Mouse (Mus musculus): ENCODE measurements around the gene Dpm2. TPM values are rescaled to one million over a fixed set of nuclear protein-coding genes. Genes with fewer than 3 reads are reported as not detected.

Gene Dpm2
- polyA plus RNA-seq, 1 experiment = 153 TPM

GRCm38 (mm10) chr2:32555484-32555883, 15.2 kb upstream of the Dpm2 start:
- TF ChIP-seq POLR2A (IDR thresholded peaks at IDR 0.05; ENCODE audit: extremely low read depth, insufficient read depth, low read length) = no peak
- no peak for TF ChIP-seq CTCF (IDR thresholded peaks at IDR 0.05; ENCODE audit: extremely low read depth, insufficient read depth, low read length)
- Histone ChIP-seq H3K4me3 (ENCODE audit: insufficient read depth, low read length) (no peak overlapping the region), H3K4me1 (ENCODE audit: control insufficient read depth, insufficient read depth, low read length) (no peaks in the 10 kb centered on the region), H3K27ac (ENCODE audit: insufficient read depth, low read length) (no peak overlapping the region)

- Histone ChIP-seq H3K27ac (ENCODE audit: insufficient read depth, low read length) (no peak overlapping the region), H3K4me1 (ENCODE audit: control insufficient read depth, insufficient read depth, low read length) (no peaks in the 10 kb centered on the region), H3K4me3 (ENCODE audit: insufficient read depth, low read length) (no peak overlapping the region)
- TF ChIP-seq POLR2A (IDR thresholded peaks at IDR 0.05; ENCODE audit: extremely low read depth, insufficient read depth, low read length) (no peak), CTCF (IDR thresholded peaks at IDR 0.05; ENCODE audit: extremely low read depth, insufficient read depth, low read length) (no peak)
Observed at GRCm38 (mm10) chr2:32556019-32556418, 14.6 kb upstream of the Dpm2 start.

- H3K27ac ChIP-seq (ENCODE audit: insufficient read depth, low read length) = peak overlapping the region; percentile 80
- H3K4me1 ChIP-seq (ENCODE audit: control insufficient read depth, insufficient read depth, low read length) = no peaks in the 10 kb centered on the region
- no peak overlapping the region for H3K4me3 ChIP-seq (ENCODE audit: insufficient read depth, low read length)
- TF ChIP-seq POLR2A (IDR thresholded peaks at IDR 0.05; ENCODE audit: extremely low read depth, insufficient read depth, low read length) (peak; percentile 14; the same call in 1 of the 2 replicates), CTCF (IDR thresholded peaks at IDR 0.05; ENCODE audit: extremely low read depth, insufficient read depth, low read length) (no peak)
Observed at GRCm38 (mm10) chr2:32559570-32559969, 11.1 kb upstream of the Dpm2 start.

GRCm38 (mm10) chr2:32566536-32567063, 4.1 kb upstream of the Dpm2 start:
- TF ChIP-seq POLR2A (IDR thresholded peaks at IDR 0.05; ENCODE audit: extremely low read depth, insufficient read depth, low read length) = no peak
- TF ChIP-seq CTCF (IDR thresholded peaks at IDR 0.05; ENCODE audit: extremely low read depth, insufficient read depth, low read length) = peak; percentile 98
- Histone ChIP-seq H3K27ac (ENCODE audit: insufficient read depth, low read length) (no peak overlapping the region), H3K4me1 (ENCODE audit: control insufficient read depth, insufficient read depth, low read length) (no peaks in the 10 kb centered on the region), H3K4me3 (ENCODE audit: insufficient read depth, low read length) (no peak overlapping the region)

- H3K4me3 ChIP-seq (ENCODE audit: insufficient read depth, low read length) = no peak overlapping the region
- no peak overlapping the region for H3K27ac ChIP-seq (ENCODE audit: insufficient read depth, low read length)
- H3K4me1 ChIP-seq (ENCODE audit: control insufficient read depth, insufficient read depth, low read length) = no peaks in the 10 kb centered on the region
- TF ChIP-seq POLR2A (IDR thresholded peaks at IDR 0.05; ENCODE audit: extremely low read depth, insufficient read depth, low read length) = no peak
- TF ChIP-seq CTCF (IDR thresholded peaks at IDR 0.05; ENCODE audit: extremely low read depth, insufficient read depth, low read length) = no peak
Observed at GRCm38 (mm10) chr2:32568149-32568548, 2.5 kb upstream of the Dpm2 start.

- TF ChIP-seq POLR2A (IDR thresholded peaks at IDR 0.05; ENCODE audit: extremely low read depth, insufficient read depth, low read length) = no peak
- TF ChIP-seq CTCF (IDR thresholded peaks at IDR 0.05; ENCODE audit: extremely low read depth, insufficient read depth, low read length) = no peak
Observed at GRCm38 (mm10) chr2:32568941-32569340, 1.7 kb upstream of the Dpm2 start.

GRCm38 (mm10) chr2:32572196-32572595, 1.5 kb downstream of the Dpm2 start:
- Histone ChIP-seq H3K4me3 (ENCODE audit: insufficient read depth, low read length) (no peak overlapping the region; the same call in 1 of the 2 replicates), H3K4me1 (ENCODE audit: control insufficient read depth, insufficient read depth, low read length) (peaks cover 3% of the 10 kb centered on the region; the same call in 1 of the 2 replicates), H3K27ac (ENCODE audit: insufficient read depth, low read length) (no peak overlapping the region)
- 0 out of 2 replicates have a peak, but pooled peaks have one; percentile 5 for TF ChIP-seq POLR2A (IDR thresholded peaks at IDR 0.05; ENCODE audit: extremely low read depth, insufficient read depth, low read length)
- no peak for TF ChIP-seq CTCF (IDR thresholded peaks at IDR 0.05; ENCODE audit: extremely low read depth, insufficient read depth, low read length)

More at GRCm38 (mm10) chr2:32568941-32569340, 1.7 kb upstream of the Dpm2 start:
- Histone ChIP-seq H3K4me1 (ENCODE audit: control insufficient read depth, insufficient read depth, low read length) (no peaks in the 10 kb centered on the region), H3K4me3 (ENCODE audit: insufficient read depth, low read length) (no peak overlapping the region), H3K27ac (ENCODE audit: insufficient read depth, low read length) (no peak overlapping the region)

GRCm38 (mm10) chr2:32574497-32574896, 3.8 kb downstream of the Dpm2 start, which contains the start of gene Pip5kl1:
Gene Pip5kl1, plus strand, starts transcription at chr2:32574797.
- Histone ChIP-seq H3K27ac (ENCODE audit: insufficient read depth, low read length) (peak within 1 kb of the TSS; percentile 15; the same call in 1 of the 2 replicates), H3K4me1 (ENCODE audit: control insufficient read depth, insufficient read depth, low read length) (peaks cover 5% of the 10 kb centered on the region; the same call in 1 of the 2 replicates), H3K4me3 (ENCODE audit: insufficient read depth, low read length) (peak within 1 kb of the TSS; percentile 50)
- TF ChIP-seq CTCF (IDR thresholded peaks at IDR 0.05; ENCODE audit: extremely low read depth, insufficient read depth, low read length) (no peak), POLR2A (IDR thresholded peaks at IDR 0.05; ENCODE audit: extremely low read depth, insufficient read depth, low read length) (no peak)

GRCm38 (mm10) chr2:32574901-32575585, 4.4 kb downstream of the Dpm2 start:
- Histone ChIP-seq H3K4me1 (ENCODE audit: control insufficient read depth, insufficient read depth, low read length) (peaks cover 5% of the 10 kb centered on the region; the same call in 1 of the 2 replicates), H3K27ac (ENCODE audit: insufficient read depth, low read length) (peak overlapping the region; percentile 15; the same call in 1 of the 2 replicates), H3K4me3 (ENCODE audit: insufficient read depth, low read length) (peak overlapping the region; percentile 50)
- TF ChIP-seq CTCF (IDR thresholded peaks at IDR 0.05; ENCODE audit: extremely low read depth, insufficient read depth, low read length) (peak; percentile 79), POLR2A (IDR thresholded peaks at IDR 0.05; ENCODE audit: extremely low read depth, insufficient read depth, low read length) (no peak)

All from cortical plate, adult 2 months (tissue).